Mouse (Mus musculus) heart, adult 2 months (tissue): ENCODE data around the gene Plcd1. TPM values are rescaled to one million over a fixed set of nuclear protein-coding genes. Genes with fewer than 3 reads are reported as not detected.

Experiments
- DNase-seq, 2 experiments: peaks; one replicate each; pipeline ENCODE4 v3.0.0; 2021
- H3K27ac ChIP-seq: fragments of 200-600 bp; 2 replicates; pipeline ENCODE4 v1.8.1; 2022
- H3K27me3 ChIP-seq: fragments of 200-500 bp; 2 replicates; pipeline ENCODE4 v1.6.1; 2012; ENCODE audit warnings: mild to moderate bottlenecking, low read length, inconsistent platforms, mixed read lengths; ENCODE audit not compliant: control insufficient read depth, insufficient read depth
- H3K36me3 ChIP-seq: fragments of 200-500 bp; 2 replicates; pipeline ENCODE4 v1.6.1; 2012; ENCODE audit warnings: low read length, inconsistent platforms; ENCODE audit not compliant: control insufficient read depth, insufficient read depth
- H3K4me1 ChIP-seq: fragments of 200-500 bp; 2 replicates; pipeline ENCODE4 v1.6.1; 2011; ENCODE audit warnings: low read length; ENCODE audit not compliant: control insufficient read depth, insufficient read depth
- H3K4me3 ChIP-seq: fragments of 200-600 bp; 2 replicates; pipeline ENCODE4 v1.8.1; 2022
- H3K79me2 ChIP-seq: fragments of 200-500 bp; replicated peaks from 2 replicates; pipeline ENCODE4 v1.6.1; 2012; ENCODE audit warnings: mild to moderate bottlenecking, inconsistent platforms, low read length, moderate library complexity, mixed read lengths; ENCODE audit not compliant: control insufficient read depth, insufficient read depth
- H3K9ac ChIP-seq: fragments of 200-500 bp; 2 replicates; pipeline ENCODE4 v1.6.1; 2012; ENCODE audit warnings: low read depth, mild to moderate bottlenecking, control low read depth, inconsistent platforms, low read length, mixed read lengths
- CTCF ChIP-seq: fragments of 200-600 bp; IDR thresholded peaks from 2 replicates; pipeline ENCODE4 v1.8.1; 2022; ENCODE audit warnings: antibody characterized with exemption, mild to moderate bottlenecking, moderate library complexity
- EP300 ChIP-seq: fragments of 200-500 bp; IDR thresholded peaks from 2 replicates; pipeline ENCODE4 v1.6.1; 2011; ENCODE audit warnings: low read depth, low read length, control low read depth; ENCODE audit not compliant: insufficient read depth
- POLR2A ChIP-seq: fragments of 200-500 bp; IDR thresholded peaks from 2 replicates; pipeline ENCODE4 v1.6.1; 2011; ENCODE audit warnings: mild to moderate bottlenecking, low read depth, low read length, control low read depth; ENCODE audit not compliant: insufficient read depth
- WGBS: fragments of 180-500 bp; shearing (Covaris S2); methylation state at CpG from one replicate; pipeline ENCODE4 v1.1.7; 2018; 5-methylcytosine and 5-hydroxymethylcytosine counted together
- intact Hi-C: fragments of 180-260 bp; cut with DNase I; formaldehyde crosslinking; loops from one replicate; pipeline ENCODE4 v1.15.1; 2025
- polyA plus RNA-seq: library from polyadenylated mRNA; depleted of rRNA; stranded (reverse); fragments of >200 nt; gene quantifications from 2 replicates; pipeline ENCODE4 v1.2.3, GENCODE M21; 2012
- total RNA-seq, 2 experiments: library from RNA; stranded (reverse); gene quantifications; 2 replicates each; pipeline ENCODE4 v1.2.3; 2021

The Plcd1 gene
- total and polyA plus RNA-seq, 3 experiments, result 14.5 to 32.2 (median 16.6) TPM

DNA sequence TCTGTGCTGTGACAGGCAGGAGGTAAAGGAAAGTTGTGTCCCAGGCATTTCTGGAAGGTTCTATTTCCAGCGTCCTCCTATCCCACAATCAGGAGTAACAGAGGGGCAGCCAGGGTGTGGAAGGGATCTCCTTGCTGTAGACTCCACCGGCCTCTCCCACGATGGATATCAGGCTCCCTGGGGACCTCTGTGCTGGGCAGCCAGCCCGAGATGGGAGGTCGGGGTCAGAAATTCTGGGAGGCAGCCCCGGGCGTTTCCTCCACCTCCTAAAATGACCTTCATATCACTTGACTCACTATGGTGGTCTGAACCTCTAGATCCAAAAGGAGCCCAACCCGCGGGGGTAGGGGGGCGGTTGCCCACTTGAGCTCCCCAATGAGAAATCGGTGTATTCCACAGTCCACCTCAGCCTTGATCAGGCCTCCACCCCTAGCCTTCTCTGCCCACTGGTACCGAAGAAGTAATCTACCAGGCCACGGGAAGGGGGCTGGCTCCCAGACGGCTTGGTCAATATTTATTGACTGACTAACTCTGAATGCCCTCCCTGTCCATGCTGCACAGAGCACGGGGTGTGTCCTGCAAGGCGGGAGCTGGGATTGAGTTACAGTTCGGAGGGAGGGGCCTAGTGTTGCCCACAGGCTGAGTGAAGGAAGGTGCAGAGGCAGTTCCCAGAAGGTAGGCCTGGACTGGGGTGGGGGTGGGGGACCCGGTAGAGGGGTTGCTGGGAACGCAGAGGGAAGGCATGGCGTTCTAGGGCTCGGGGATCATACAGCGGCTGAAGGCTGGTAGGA lies 41.0 kb downstream of the Plcd1 start, which contains the start of gene Vill:
TSS of gene Vill (plus strand) at position 625 of the 791 bp plus-strand sequence.
- no peak within 1 kb of the TSS; the same call in 1 of the 2 replicates for H3K4me3 ChIP-seq
- no peak for DNase-seq
- no peak within 1 kb of the TSS for H3K27ac ChIP-seq
- WGBS, result 13% methylated on average over 22 of the region's 22 CpGs
- H3K4me1 ChIP-seq, result peaks cover 7% of the 10 kb centered on the region
- H3K36me3 ChIP-seq, result no peaks in the 10 kb centered on the region
- H3K79me2 ChIP-seq, result no peaks in the 10 kb centered on the region
- no peak within 1 kb of the TSS for H3K9ac ChIP-seq
- TF ChIP-seq CTCF (no peak), EP300 (no peak), POLR2A (no peak)
- intact Hi-C loops, result no loop called here
- H3K27me3 ChIP-seq, result no peaks in the 10 kb centered on the region

- Histone ChIP-seq H3K36me3 (no peaks in the 10 kb centered on the region), H3K27me3 (no peaks in the 10 kb centered on the region), H3K9ac (no peak overlapping the region), H3K4me1 (peaks cover 7% of the 10 kb centered on the region), H3K27ac (no peak overlapping the region), H3K79me2 (no peaks in the 10 kb centered on the region), H3K4me3 (no peak overlapping the region)
- no peak for DNase-seq
- 80% methylated on average over 2 of the region's 2 CpGs for WGBS
- intact Hi-C loops, result no loop called here
- peak; percentile 37 for TF ChIP-seq CTCF
- no peak for TF ChIP-seq EP300
Observed at GRCm38 (mm10) chr9:119051158-119051557, 42.1 kb downstream of the Plcd1 start.

GRCm38 (mm10) chr9:119048182-119048903 lies 45.0 kb downstream of the Plcd1 start:
- H3K9ac ChIP-seq, result no peak overlapping the region
- no peaks in the 10 kb centered on the region for H3K27me3 ChIP-seq
- H3K4me1 ChIP-seq, result peaks cover 7% of the 10 kb centered on the region
- H3K79me2 ChIP-seq, result no peaks in the 10 kb centered on the region
- intact Hi-C loops, result no loop called here
- TF ChIP-seq POLR2A (no peak), CTCF (no peak)
- no peak overlapping the region for H3K4me3 ChIP-seq
- H3K36me3 ChIP-seq, result no peaks in the 10 kb centered on the region
- 79% methylated on average over 11 of the region's 11 CpGs for WGBS
- no peak for DNase-seq
- H3K27ac ChIP-seq, result no peak overlapping the region

DNA sequence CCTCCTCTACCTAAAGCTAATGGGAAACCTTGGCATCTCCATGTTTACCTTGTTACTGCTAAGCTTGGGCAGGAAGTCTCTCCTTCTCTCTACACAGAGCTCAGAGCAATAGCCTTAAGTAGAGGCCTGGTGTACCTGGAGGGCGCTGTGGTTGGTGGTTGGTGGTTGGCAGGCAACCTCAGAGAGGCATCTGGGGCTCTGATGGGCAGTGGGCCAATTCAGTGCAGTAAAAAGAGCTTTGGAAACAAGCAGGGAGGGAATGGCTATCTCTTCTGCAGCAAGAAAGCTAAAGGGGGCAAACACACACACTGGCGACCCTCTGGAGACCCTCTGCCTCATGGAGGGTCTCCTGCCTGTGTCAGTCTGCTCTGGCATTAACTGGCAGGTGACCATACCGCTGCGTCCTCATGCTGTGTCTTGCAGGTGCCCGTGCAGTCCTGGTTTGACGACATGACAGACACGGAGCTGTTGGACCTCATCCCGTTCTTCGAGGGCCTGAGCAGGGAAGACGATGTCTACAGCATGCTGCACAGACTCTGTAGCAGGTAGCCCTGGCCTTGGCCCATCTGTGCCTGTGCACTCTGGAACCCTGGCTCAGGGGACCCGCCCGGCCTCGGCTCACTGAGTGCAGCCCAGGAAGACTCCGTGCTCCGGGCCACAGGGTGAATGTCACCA lies 53.1 kb downstream of the Plcd1 start:
- intact Hi-C loops, result loop anchor here (2.0 kb wide), 1 partner anchor 13 kb away; no protein-coding TSS in a partner anchor
- no peak for DNase-seq
- H3K4me3 ChIP-seq, result no peak overlapping the region
- TF ChIP-seq EP300, result no peak
- TF ChIP-seq CTCF, result no peak
- no peak for TF ChIP-seq POLR2A
- H3K9ac ChIP-seq, result no peak overlapping the region
- peaks cover 11% of the 10 kb centered on the region for H3K4me1 ChIP-seq
- no peak overlapping the region for H3K27ac ChIP-seq
- no peaks in the 10 kb centered on the region for H3K79me2 ChIP-seq
- 85% methylated on average over 15 of the region's 15 CpGs for WGBS
- H3K36me3 ChIP-seq, result no peaks in the 10 kb centered on the region
- no peaks in the 10 kb centered on the region for H3K27me3 ChIP-seq

DNA sequence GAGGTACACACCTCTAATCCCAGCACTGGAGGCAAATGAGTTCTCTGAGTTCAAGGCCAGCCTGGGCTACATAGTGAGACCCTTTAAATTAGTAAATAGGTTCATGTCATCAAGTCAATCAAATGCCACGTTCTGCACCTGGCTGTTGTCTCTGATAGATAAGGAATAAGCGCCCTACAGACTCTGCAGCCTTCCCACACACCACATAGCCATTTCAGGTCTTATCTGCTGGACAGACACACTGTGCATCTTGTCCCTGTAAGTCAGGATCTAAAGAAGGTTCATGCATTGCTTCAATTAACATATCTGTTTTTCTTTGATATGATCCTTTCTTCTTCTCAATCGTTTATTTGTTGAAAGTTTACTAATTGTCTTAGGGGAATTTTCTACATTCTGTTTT lies 54.7 kb downstream of the Plcd1 start:
- Histone ChIP-seq H3K27me3 (no peaks in the 10 kb centered on the region), H3K9ac (no peak overlapping the region), H3K4me1 (peaks cover 11% of the 10 kb centered on the region), H3K27ac (no peak overlapping the region), H3K4me3 (no peak overlapping the region), H3K36me3 (no peaks in the 10 kb centered on the region), H3K79me2 (no peaks in the 10 kb centered on the region)
- no peak for TF ChIP-seq POLR2A
- no peak for DNase-seq
- WGBS, result 82% methylated on average over 3 of the region's 3 CpGs
- intact Hi-C loops, result no loop called here
